Mouse (Mus musculus) olfactory bulb, adult 2 months (tissue): ENCODE results near the gene Gm49392.

Source experiments
- CTCF ChIP-seq: fragments of 200-500 bp; IDR thresholded peaks from 2 replicates; pipeline ENCODE4 v1.5.1; 2012; ENCODE audit warnings: low read depth, mild to moderate bottlenecking, low read length, moderate library complexity; ENCODE audit not compliant: insufficient read depth
- POLR2A ChIP-seq: fragments of 200-500 bp; IDR thresholded peaks from 2 replicates; pipeline ENCODE4 v1.6.1; 2012; ENCODE audit warnings: mild to moderate bottlenecking, low read depth, low read length, moderate library complexity; ENCODE audit not compliant: insufficient read depth

DNA sequence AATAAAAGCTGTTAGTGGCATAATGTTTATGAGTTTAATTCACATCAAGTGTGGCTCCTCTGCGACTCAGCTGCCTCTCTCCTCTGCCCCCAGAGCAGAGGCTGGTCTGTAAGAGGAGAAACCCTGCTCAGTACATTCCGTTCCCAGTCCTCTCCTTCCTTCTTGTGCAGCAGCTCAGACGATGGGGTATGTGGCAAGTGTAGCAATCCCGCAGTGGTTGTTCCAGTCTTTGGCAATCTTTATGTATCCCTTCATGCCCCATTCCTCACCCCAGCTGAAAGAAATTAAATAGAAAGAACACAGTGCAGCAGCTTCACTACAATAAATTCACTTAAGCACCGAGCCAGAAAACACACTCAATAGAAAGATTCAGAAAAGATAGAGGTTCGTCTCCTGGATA, 54.0 kb downstream of the Gm49392 start:
- no peak for TF ChIP-seq POLR2A
- no peak for TF ChIP-seq CTCF
